Mouse (Mus musculus) kidney, adult 10 weeks (tissue): ENCODE measurements around the gene Vamp5. TPM values are rescaled to one million over a fixed set of nuclear protein-coding genes. Genes with fewer than 3 reads are reported as not detected.

ENCODE experiments used
- polyA plus RNA-seq: library from polyadenylated mRNA; stranded (reverse); fragments of 350-450 nt; fragmentation: Illumina TruSeq; extraction: RNeasy Lipid Tissue Mini Kit (QIAGEN cat#74804); gene quantifications from one replicate; pipeline ENCODE4 v1.2.3, GENCODE M21; 2014; ENCODE audit warnings: low read depth, low replicate concordance

Vamp5 gene
- 0.53 TPM for polyA plus RNA-seq

DNA sequence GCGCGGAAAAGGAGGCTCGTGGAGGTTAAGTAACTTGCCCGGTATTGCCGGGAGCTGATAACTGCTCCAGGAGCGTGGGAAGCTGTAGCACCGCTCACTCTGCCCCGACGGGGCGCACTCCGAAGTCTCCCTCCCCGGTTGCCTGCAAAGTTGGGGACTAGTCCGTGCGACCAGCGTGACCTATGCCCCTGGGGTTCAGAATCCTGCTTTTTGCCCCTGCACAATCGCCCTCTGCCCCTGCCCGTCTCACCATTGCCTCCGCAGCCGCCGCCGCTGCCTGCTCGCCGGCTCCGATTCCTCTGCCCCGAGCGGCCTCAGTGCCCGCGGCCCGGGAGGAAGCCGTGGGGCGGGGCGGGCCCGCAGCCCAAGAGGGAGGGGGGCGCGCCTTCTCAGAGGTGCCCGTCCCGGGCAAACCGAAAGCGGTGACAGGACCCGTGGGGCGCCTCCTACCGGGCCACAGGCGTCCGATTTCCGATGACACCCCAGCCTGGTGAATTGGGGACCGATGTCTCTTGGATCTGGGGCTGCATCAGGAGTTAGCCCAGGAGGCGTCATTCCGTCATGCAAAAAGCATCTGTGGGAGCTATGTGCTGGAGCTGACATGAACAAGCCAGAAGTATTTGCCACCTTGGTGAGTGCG lies at the start of gene Vamp5:
TSS of gene Vamp5 (minus strand) at position 338 of the 640 bp plus-strand sequence.

DNA sequence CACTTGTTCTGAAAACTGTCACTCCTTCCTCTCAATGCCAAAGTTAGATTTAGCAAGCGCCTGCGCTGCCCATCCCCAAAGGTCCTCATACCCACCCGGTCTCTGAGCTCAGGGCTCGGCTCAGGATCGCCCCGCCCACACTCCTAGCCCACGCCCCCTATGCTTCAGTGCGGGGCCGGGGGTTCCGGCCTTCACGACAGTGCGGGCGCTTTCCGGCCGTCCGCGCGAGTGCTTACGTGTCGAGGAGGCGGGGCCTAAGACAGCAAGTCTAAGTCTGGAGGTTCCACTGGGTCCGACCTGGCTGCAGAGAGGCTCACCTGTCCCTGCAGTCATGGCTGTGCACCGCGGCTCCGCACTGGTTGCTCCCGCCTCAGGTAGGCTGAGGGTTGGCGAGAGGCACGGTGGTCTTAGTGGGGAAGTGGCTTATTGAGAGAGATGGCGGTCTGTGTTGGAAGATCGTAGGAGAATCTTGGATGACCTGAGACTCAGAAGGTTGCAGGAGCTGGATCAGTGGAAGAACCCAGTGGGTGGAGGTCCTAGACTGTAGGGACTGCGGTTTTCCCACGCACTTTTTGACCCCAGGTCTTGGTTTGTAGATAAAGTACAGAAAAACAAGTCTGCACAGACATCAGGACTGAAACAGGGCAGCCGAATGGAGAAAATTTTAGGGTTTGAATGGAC lies 33.9 kb upstream of the Vamp5 start, which contains the start of gene Ggcx:
TSS of gene Ggcx (plus strand) at position 233 of the 681 bp plus-strand sequence.

DNA sequence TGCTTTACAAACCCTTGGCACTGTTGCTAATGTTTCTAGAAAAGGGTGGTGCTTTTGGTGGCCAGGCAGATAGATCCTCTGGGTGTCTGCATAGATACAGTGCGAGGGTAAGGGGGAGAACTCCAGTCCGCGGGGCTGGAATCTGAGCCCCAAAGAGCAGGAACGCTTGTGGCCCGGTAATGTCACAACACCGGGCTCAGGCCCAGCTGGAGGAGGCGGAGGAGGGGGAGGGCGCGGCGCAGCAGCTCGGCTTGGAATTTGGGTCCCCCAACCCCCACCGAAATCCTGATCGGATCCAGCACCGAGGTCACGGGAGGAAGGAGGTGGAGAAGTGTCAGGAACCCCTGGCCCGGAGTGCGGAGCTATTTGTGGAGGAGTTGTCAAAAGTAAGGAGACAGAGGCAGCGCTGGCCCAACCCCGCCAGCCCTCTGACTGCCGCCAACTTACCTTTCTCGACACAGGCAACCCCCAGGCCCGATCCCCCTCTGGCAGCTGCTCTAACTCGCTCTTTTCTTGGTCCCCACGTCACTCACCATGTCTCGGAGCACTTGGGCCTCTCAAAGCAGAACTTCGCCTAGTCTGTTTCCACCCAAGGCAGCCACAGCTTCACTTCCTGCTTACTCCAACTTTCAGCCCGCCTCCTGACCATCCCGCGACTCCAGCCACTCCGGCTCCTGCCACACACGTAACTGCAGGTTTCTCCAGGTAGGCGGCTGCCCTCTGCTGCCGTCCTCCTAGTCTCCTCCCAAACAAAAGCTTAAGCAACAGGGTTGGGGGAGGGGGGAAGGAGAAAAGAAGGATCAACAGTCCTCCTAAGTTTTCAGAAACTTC lies 9.9 kb upstream of the Vamp5 start, which contains the start of gene Vamp8:
TSS of gene Vamp8 (minus strand) at position 763 of the 831 bp plus-strand sequence.

DNA sequence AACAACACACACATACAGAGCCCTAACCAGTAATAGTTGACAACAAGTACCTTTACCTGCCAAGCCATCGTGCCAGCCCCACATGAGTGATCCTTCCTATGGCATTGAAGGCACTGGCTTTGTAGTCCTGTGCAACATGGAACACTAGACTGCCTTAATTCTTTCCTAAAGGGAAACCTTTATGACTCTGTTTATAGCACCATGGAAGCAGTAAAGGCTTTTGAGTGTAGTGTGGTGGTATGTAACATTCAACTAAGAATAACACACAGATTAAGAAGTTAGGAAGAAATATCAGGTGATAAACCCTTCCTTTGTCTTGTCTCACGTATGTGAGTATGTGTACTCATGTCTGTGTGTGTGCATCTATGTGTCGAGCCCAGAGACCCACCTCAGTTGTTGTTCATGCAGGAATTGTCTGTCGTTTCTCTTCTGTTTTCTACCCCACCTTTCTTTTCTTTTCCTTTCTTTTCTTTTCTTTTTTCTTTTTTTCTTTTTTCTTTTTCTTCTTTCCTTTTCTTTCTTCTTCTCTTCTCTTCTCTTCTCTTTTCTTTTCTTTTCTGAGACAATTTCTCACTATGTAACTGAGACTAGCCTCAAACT lies 13.3 kb downstream of the Vamp5 start, which contains the start of gene Rnf181:
TSS of gene Rnf181 (minus strand) at position 113 of the 600 bp plus-strand sequence.

DNA sequence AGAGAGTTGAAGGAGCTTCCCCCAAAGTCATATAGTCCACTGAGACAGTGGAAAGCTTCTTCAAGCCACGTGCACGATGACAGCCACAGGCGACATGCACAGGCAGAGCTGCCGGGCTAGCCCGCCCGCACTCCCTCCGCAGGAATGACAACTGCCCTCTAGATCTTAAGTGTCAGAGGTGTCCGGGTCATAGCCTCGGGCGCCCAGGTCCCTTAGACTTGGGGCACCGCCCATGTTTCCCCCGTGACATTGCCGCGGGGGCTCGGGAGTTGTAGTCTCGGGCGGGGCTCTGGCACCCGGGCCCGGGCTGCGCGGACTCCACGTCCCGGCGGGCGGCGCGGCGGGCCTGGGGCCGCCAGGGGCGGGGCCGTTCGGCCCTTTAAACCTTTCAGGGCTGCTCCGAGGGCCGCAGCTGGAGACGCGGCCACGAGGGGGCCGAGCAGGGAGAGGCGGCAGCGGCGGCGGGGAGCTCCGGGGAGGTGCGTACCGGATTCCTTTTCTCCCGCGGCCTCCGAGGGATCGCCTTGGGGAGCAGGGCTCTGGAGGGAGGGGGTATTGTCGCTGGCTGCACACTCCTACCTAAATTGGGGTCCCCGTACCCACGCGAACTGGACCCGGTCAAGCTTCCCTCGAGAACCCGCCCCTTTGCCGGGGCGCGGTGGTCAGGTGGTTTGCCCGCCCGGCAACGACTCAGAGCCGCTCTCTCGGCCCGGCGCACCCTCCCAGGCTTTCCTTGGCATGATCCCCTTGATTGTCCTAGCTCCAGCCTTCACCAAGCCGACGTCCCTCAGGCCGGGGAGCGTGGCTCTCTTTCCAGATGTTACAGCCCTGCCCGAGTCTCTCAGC lies 25.0 kb downstream of the Vamp5 start, which contains the start of gene Tmem150a:
TSS of gene Tmem150a (plus strand) at position 382 of the 846 bp plus-strand sequence.

DNA sequence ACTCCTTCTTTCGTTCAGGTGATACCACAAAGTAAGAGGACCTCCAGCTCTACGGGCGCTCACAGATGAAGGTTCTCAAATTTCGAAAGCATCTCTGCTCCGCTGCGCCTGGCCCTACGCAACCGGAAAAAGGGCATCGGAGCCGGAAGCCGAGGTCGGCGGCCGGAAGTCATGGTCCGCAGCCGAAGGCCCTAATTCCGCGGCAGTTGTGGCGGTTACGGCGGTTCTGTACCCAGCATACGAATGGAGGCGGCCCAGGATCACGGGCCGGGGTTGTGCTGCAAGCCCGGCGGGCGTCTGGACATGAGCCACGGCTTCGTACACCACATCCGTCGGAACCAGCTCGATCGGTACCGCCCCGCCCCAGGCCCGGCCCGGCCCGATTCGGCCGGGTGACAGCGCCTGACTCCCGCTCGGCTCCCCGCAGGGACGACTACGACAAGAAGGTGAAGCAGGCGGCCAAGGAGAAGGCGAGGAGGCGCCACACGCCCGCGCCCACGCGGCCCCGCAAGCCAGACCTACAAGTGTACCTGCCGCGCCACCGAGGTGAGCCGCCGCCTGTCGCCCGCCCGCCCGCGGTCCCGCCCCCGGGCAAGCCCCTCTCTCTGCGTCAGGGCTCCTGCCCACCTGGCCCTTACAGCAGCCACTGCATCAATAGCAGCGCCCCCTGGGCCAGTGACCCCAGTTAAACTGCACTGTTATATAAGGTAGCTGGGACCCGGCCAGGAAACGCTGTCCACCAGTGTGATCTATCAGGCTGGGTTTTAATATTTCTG lies 32.9 kb downstream of the Vamp5 start, which contains the start of gene 0610030E20Rik:
TSS of gene 0610030E20Rik (plus strand) at position 152 of the 776 bp plus-strand sequence.

DNA sequence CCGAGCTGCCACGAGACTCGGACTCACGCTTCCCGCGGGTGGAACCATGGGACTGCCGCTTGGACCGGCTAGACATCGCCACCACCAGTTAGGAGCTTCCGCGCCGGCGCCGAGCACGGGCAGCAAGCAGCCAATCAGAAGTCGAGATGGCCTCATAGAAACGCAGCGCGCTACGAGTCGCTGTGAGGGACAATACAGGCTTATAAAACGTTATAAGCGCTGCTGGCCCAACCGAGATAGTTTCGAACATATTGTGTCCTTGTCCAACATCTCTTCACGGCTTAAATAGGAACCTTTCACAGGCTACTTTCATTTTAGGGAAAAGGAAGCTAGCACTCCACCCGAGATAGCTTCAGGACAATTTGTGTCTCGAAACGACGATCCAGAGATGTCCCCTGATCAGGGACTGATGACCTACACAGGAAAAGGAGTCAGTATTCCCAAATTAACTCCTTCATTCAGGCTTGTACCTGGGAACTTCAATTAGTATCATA lies 35.1 kb downstream of the Vamp5 start, which contains the start of gene Usp39:
TSS of gene Usp39 (minus strand) at position 111 of the 494 bp plus-strand sequence.

Other genes starting within 250 kb of the Vamp5 start
- not detected for gene Atoh8, start 144.9 kb downstream of the Vamp5 start, polyA plus RNA-seq
- not detected for gene Sftpb, start 75.9 kb downstream of the Vamp5 start, polyA plus RNA-seq
- gene Usp39, start 35.3 kb downstream of the Vamp5 start, polyA plus RNA-seq, result 36.5 TPM
- gene 0610030E20Rik, start 33.2 kb downstream of the Vamp5 start, polyA plus RNA-seq, result 32.9 TPM
- gene Tmem150a, start 25.0 kb downstream of the Vamp5 start, polyA plus RNA-seq, result 2.9 TPM
- 376 TPM for gene Rnf181, start 13.5 kb downstream of the Vamp5 start, polyA plus RNA-seq
- gene Vamp8, start 10.2 kb upstream of the Vamp5 start, polyA plus RNA-seq, result 120 TPM
- gene Ggcx, start 33.8 kb upstream of the Vamp5 start, polyA plus RNA-seq, result 15.2 TPM
- gene Mat2a, start 59.1 kb upstream of the Vamp5 start, polyA plus RNA-seq, result 592 TPM
- gene Sh2d6, start 141.2 kb upstream of the Vamp5 start, polyA plus RNA-seq, result not detected
- 1.1 TPM for gene Capg, start 163.9 kb upstream of the Vamp5 start, polyA plus RNA-seq
- gene Elmod3, start 217.9 kb upstream of the Vamp5 start, polyA plus RNA-seq, result 10.3 TPM
- gene Retsat, start 218.0 kb upstream of the Vamp5 start, polyA plus RNA-seq, result 55.2 TPM
- 515 TPM for gene Tgoln1, start 236.5 kb upstream of the Vamp5 start, polyA plus RNA-seq